Mouse (Mus musculus) liver, adult (tissue): ENCODE measurements around the gene Josd2.

Experiments used
- GATA4 ChIP-seq: IDR thresholded peaks from 2 replicates; pipeline ENCODE4 v1.6.1; 2014; ENCODE audit warnings: mild to moderate bottlenecking, low read length; ENCODE audit not compliant: insufficient replicate concordance

Josd2 gene

GRCm38 (mm10) chr7:44467811-44468411 lies at the start of gene Josd2:
TSS of gene Josd2 (plus strand) at chr7:44467980.
- peak; percentile 43; the same call in 1 of the 2 replicates for TF ChIP-seq GATA4

- no peak for TF ChIP-seq GATA4
Measured at GRCm38 (mm10) chr7:44427666-44428065, 40.1 kb upstream of the Josd2 start.

- TF ChIP-seq GATA4: no peak
Measured at GRCm38 (mm10) chr7:44428171-44428950, 39.4 kb upstream of the Josd2 start.

DNA sequence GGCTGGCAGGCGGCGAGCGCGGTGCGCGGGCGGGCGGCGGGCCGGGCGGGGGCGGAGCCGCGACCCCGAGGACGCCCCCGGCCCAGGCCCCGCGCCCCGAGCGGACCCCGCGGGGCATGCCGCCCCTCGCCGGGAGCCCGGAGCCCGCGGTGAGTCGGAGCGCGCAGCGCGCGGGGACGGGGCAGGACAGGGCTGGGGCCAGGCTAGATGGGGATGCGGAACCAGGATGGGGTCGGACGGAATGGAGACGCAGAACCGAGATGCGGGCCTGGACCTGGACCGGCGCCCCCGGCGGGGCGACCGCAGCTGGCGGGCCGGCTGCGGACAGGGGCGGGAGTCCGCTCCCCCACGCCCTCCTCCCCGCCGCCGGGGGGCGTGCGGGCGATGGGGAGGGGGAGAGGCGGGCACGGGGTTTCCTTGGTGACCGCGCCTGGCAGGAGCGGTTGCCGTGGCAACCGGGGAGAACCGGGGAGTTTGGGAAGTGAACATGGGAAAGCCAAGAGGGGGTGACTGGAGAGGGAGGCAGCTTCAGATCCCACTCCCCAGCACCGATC lies 38.7 kb upstream of the Josd2 start, which contains the start of gene Lrrc4b:
Gene Lrrc4b (plus strand): TSS at position 51 of the 554 bp plus-strand sequence.
- TF ChIP-seq GATA4: no peak

DNA sequence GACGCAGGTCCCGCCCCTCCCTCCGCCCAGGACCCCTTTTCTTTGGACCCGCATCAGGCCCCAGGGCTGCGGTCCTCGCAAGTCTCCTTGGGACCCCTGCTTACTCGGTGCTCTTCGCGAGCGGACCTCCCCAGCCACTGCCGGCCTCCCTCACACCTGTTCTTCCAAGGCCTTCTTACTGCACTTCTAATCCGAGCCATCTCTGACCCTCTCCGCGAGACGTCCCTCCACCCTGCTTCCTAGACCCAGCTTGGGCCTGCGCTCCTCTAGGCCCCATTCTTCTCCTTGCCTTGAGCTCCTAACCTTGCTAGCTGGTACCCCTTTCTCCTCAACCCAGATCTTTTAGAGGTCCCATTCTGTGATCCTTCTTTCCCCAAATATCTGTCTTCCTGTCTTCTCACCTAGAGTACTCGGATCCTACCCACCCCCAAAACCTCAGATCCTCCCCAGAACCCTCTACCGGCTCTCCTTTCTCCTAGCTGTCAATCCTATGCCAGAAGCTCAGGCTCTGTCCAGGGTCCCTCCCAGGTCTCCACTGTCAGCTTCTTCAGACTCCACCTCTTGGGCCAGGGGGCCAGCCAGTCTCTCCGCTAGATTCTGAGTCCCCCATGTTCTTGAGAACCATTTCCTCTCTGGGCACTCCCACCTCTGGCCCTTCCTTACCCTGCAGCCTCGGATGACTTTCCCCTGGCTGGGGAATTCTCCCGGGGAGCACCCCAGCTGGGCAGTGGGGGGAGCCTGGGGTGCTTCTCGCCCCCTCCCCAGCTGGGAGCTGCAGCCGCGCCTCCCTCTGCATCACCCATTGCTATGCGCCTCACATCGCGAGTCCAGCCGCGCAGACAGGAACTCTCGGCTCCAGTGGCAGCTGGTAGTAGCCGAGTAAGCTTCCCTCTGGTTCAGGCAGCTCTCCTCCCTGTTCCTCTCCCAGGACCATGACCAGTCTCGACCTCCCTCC lies 38.0 kb upstream of the Josd2 start:
- no peak for TF ChIP-seq GATA4

- no peak for TF ChIP-seq GATA4
Measured at GRCm38 (mm10) chr7:44432550-44432949, 35.2 kb upstream of the Josd2 start.

DNA sequence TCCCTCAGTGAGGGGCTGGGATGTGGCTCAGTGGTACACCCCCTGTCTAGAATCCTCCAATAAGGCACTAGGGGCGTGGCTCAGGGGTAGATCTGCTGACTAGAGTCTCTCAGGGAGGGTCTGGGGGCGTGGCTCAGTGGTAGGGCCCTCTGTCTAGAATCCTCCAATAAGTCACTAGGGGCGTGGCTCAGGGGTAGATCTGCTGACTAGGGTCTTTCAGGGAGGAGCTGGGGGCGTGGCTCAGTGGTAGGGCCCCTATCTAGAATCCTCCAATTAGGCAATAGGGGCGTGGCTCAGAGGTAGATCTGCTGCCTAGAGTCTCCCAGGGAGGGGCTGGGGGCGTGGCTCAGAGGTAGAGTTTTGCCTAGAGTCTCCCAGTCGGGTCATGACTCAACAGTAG lies 34.4 kb upstream of the Josd2 start:
- no peak for TF ChIP-seq GATA4

DNA sequence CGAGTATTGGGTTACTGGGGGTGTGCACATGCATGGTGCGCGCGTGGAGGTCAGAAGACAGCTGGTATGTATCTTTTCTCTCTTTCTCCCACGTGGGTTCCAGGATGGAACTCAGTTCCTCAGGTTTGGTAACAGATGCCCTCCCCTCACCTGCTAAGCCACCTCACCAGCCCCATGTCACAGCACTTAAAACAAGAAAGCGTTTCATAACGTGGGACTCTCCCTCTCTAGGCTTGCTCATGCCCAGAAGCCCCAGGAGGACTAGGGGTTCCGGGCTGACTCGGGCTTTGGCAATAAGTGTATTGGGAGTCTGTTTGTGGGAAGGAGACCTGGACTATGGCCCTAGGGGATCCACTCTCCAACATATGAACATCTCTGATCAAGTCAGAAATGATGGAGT lies 33.7 kb upstream of the Josd2 start:
- no peak for TF ChIP-seq GATA4

DNA sequence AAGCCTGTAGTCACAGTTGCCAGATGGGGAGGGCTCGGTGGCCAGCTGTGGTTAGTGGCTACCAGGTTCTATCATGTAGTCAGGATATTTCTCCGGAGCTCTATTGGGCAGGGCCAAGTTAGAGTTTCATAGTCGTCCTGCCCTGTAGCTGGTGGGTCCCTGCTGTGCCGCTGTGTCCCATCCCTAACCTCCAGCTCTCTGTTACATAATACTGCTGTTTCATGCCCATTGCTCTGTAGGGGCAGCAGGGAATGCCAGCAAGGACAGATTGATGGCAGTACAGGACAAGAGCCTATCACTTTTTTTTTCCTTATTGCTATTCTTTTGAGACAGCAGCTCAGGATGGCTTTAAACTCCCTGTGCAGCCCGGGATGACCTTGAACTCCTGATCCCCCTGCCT lies 32.0 kb upstream of the Josd2 start:
- TF ChIP-seq GATA4: no peak

DNA sequence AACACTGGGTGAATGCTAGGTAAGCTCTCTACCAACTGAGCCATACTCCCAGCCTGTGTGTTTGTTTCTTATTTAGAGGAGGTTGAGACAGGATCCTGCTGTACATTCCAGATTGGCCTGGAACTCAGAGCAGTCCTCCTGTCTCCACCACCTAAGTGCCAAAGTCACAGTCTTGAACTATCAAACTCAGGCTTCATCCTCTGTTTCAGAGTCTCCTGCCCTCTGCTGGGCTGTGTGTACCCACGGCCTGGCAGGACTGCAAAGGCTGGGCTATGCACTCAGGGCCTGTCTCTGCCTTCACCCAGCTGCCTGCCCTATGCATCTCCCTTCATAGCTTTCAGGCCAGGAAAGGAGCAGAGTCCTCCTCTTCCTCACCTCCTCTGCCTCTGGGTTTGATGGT lies 31.5 kb upstream of the Josd2 start:
- no peak for TF ChIP-seq GATA4

DNA sequence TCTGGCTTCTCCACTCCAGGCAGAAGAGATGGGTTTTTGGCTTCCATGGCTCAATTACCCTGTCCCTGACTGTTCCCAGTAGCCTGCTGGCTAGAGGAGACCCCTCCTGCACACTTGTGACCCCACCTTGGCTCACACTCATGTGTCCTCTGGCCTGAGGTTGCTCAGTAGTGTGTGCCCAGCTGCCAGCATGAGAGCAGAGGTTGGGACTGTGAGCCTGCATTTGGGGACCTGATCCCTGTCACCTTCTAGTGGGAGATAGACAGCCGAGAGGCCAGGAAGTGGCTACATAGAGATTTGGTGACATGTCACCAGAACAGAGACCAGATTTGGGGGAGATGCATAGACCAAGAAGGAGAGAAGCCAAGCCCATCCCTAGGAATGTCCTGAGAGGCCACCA lies 30.6 kb upstream of the Josd2 start:
- no peak for TF ChIP-seq GATA4

GRCm38 (mm10) chr7:44437933-44438332 lies 29.8 kb upstream of the Josd2 start:
- no peak for TF ChIP-seq GATA4

- no peak for TF ChIP-seq GATA4
Measured at GRCm38 (mm10) chr7:44439696-44440095, 28.1 kb upstream of the Josd2 start.

DNA sequence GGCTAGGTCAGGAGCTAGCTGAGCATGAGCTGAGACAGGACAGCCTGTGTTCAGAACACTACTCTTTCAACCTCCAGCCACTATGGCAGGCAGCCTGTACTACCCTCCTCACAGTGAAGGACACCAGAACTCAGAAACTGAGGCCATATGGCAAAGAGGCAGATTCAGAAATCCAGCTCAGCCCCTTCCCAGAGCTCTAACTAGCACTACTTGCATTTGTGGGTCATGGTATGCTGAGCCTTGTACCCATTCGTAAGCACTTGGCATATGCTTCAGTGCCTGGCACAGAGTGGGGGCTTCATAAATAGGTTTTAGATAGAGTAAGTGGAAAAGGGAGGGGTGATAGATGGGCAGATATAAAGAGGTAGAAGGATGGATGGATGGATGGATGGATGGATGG lies 27.3 kb upstream of the Josd2 start:
- TF ChIP-seq GATA4: no peak

DNA sequence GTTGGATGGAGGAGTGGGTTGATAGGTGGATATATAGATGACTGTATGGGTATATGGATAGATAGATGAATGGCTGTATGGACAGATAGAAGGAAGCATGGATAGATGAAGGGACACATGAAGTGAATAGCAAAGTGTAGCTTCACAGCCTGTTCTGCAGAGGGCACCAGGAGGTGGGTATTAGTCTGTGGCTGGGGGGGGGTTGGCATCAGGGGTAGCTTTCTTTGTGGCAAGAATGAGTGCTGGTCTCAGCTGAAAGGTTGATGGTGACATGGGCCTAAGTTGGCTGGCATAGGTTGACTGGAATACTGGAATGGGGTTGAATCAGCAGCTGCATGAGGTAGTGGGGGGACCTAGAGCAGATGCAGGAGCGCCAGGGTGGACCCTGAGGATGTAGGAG lies 26.6 kb upstream of the Josd2 start:
- TF ChIP-seq GATA4: no peak
